Mouse (Mus musculus): ENCODE results near the gene Golga2. TPM values are rescaled to one million over a fixed set of nuclear protein-coding genes. Genes with fewer than 3 reads are reported as not detected.

Golga2 gene
- polyA plus RNA-seq, 1 experiment from 2014 or later, result 27.4 TPM

DNA sequence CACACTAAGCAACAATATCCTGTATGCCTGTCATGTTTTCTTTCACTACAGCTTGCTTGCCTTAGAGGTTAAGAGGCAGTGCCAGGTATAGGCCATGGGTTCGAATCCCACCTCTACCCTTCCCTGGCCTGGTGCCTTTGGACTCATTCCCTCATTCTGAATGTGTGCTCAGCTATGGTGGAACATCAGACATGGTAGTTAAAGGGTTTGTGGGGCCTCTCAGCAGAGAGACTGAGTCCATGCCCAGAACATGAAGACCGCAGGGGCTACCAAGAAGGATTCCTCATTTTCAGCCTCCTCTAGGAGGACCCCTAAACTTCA, 56.1 kb downstream of the Golga2 start:
- H3K4me2 ChIP-seq (ENCODE audit: low read depth, low read length), result no peak overlapping the region
- H3K4me1 ChIP-seq (ENCODE audit: control insufficient read depth, insufficient read depth, low read length), result no peaks in the 10 kb centered on the region
- WGBS, result 92% methylated on average over 2 of the region's 2 CpGs
- H3K9ac ChIP-seq (ENCODE audit: low read length), result no peak overlapping the region
- H3K9me3 ChIP-seq (replicated peaks; ENCODE audit: control insufficient read depth, low read length), result no peaks in the 10 kb centered on the region
- peaks cover 5% of the 10 kb centered on the region; the same call in 1 of the 2 replicates for H3K27me3 ChIP-seq (ENCODE audit: control insufficient read depth, insufficient read depth, low read length)
- no peaks in the 10 kb centered on the region for H3K36me3 ChIP-seq (ENCODE audit: control insufficient read depth, insufficient read depth)
- no peak overlapping the region for H3K27ac ChIP-seq (ENCODE audit: low read length)
- ATAC-seq (replicated peaks; ENCODE audit: extremely low read depth, insufficient read depth, low FRiP score), result no peak
- no peak overlapping the region for H3K4me3 ChIP-seq (ENCODE audit: low read length)

- Histone ChIP-seq H3K27me3 (ENCODE audit: control insufficient read depth, insufficient read depth, low read length) (peaks cover 5% of the 10 kb centered on the region; the same call in 1 of the 2 replicates), H3K9ac (ENCODE audit: low read length) (no peak overlapping the region), H3K27ac (ENCODE audit: low read length) (no peak overlapping the region), H3K4me3 (ENCODE audit: low read length) (no peak overlapping the region), H3K4me1 (ENCODE audit: control insufficient read depth, insufficient read depth, low read length) (no peaks in the 10 kb centered on the region), H3K4me2 (ENCODE audit: low read depth, low read length) (no peak overlapping the region), H3K36me3 (ENCODE audit: control insufficient read depth, insufficient read depth) (no peaks in the 10 kb centered on the region), H3K9me3 (replicated peaks; ENCODE audit: control insufficient read depth, low read length) (no peaks in the 10 kb centered on the region)
- ATAC-seq (replicated peaks; ENCODE audit: extremely low read depth, insufficient read depth, low FRiP score), result no peak
- WGBS, result 70% methylated on average over 10 of the region's 10 CpGs
Measured at GRCm38 (mm10) chr2:32344056-32344455, 56.9 kb downstream of the Golga2 start.

GRCm38 (mm10) chr2:32344598-32345321, 57.6 kb downstream of the Golga2 start:
- WGBS, result 71% methylated on average over 14 of the region's 14 CpGs
- Histone ChIP-seq H3K9me3 (replicated peaks; ENCODE audit: control insufficient read depth, low read length) (no peaks in the 10 kb centered on the region), H3K27ac (ENCODE audit: low read length) (no peak overlapping the region), H3K4me2 (ENCODE audit: low read depth, low read length) (no peak overlapping the region), H3K36me3 (ENCODE audit: control insufficient read depth, insufficient read depth) (no peaks in the 10 kb centered on the region), H3K9ac (ENCODE audit: low read length) (no peak overlapping the region), H3K4me1 (ENCODE audit: control insufficient read depth, insufficient read depth, low read length) (no peaks in the 10 kb centered on the region), H3K4me3 (ENCODE audit: low read length) (no peak overlapping the region), H3K27me3 (ENCODE audit: control insufficient read depth, insufficient read depth, low read length) (peaks cover 4% of the 10 kb centered on the region; the same call in 1 of the 2 replicates)
- no peak for ATAC-seq (replicated peaks; ENCODE audit: extremely low read depth, insufficient read depth, low FRiP score)

DNA sequence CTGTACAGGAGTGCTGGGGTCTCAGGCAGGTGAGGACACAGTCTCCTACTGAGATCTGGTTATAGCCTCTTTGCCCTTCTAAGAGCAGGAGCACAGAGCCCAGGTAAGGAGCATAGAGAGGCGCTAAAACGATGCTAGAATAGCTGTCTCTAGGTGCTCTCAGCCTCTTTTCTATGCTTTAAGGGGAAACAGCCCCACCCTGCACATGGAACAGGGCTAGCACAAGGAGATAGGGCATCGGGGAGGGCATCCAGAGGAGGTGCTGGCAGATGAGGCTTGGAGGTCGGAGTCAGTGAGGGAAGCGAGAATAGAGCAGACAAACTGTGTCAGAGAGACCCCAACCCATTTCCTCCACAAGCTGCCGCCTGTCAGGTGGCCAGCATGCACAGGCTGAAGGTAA, 59.8 kb downstream of the Golga2 start:
- Histone ChIP-seq H3K36me3 (ENCODE audit: control insufficient read depth, insufficient read depth) (no peaks in the 10 kb centered on the region), H3K27ac (ENCODE audit: low read length) (no peak overlapping the region), H3K4me1 (ENCODE audit: control insufficient read depth, insufficient read depth, low read length) (no peaks in the 10 kb centered on the region), H3K4me3 (ENCODE audit: low read length) (no peak overlapping the region), H3K4me2 (ENCODE audit: low read depth, low read length) (no peak overlapping the region), H3K27me3 (ENCODE audit: control insufficient read depth, insufficient read depth, low read length) (peaks cover 8% of the 10 kb centered on the region), H3K9ac (ENCODE audit: low read length) (no peak overlapping the region), H3K9me3 (replicated peaks; ENCODE audit: control insufficient read depth, low read length) (no peaks in the 10 kb centered on the region)
- 67% methylated on average over 6 of the region's 6 CpGs for WGBS
- ATAC-seq (replicated peaks; ENCODE audit: extremely low read depth, insufficient read depth, low FRiP score), result no peak

GRCm38 (mm10) chr2:32348311-32348710, 61.1 kb downstream of the Golga2 start:
- no peaks in the 10 kb centered on the region for H3K36me3 ChIP-seq (ENCODE audit: control insufficient read depth, insufficient read depth)
- H3K4me1 ChIP-seq (ENCODE audit: control insufficient read depth, insufficient read depth, low read length), result peaks cover 6% of the 10 kb centered on the region
- 76% methylated on average over 11 of the region's 11 CpGs for WGBS
- H3K9ac ChIP-seq (ENCODE audit: low read length), result no peak overlapping the region
- no peak overlapping the region for H3K4me2 ChIP-seq (ENCODE audit: low read depth, low read length)
- H3K27me3 ChIP-seq (ENCODE audit: control insufficient read depth, insufficient read depth, low read length), result peaks cover 8% of the 10 kb centered on the region
- H3K9me3 ChIP-seq (replicated peaks; ENCODE audit: control insufficient read depth, low read length), result no peaks in the 10 kb centered on the region
- no peak for ATAC-seq (replicated peaks; ENCODE audit: extremely low read depth, insufficient read depth, low FRiP score)
- H3K4me3 ChIP-seq (ENCODE audit: low read length), result no peak overlapping the region
- H3K27ac ChIP-seq (ENCODE audit: low read length), result no peak overlapping the region

- Histone ChIP-seq H3K4me3 (ENCODE audit: low read length) (no peak overlapping the region), H3K36me3 (ENCODE audit: control insufficient read depth, insufficient read depth) (no peaks in the 10 kb centered on the region), H3K9ac (ENCODE audit: low read length) (no peak overlapping the region), H3K4me1 (ENCODE audit: control insufficient read depth, insufficient read depth, low read length) (peaks cover 16% of the 10 kb centered on the region), H3K27me3 (ENCODE audit: control insufficient read depth, insufficient read depth, low read length) (peaks cover 8% of the 10 kb centered on the region), H3K9me3 (replicated peaks; ENCODE audit: control insufficient read depth, low read length) (no peaks in the 10 kb centered on the region), H3K27ac (ENCODE audit: low read length) (no peak overlapping the region), H3K4me2 (ENCODE audit: low read depth, low read length) (no peak overlapping the region)
- WGBS, result 47% methylated on average over 8 of the region's 8 CpGs
- ATAC-seq (replicated peaks; ENCODE audit: extremely low read depth, insufficient read depth, low FRiP score), result no peak
Measured at GRCm38 (mm10) chr2:32349625-32350255, 62.6 kb downstream of the Golga2 start.

DNA sequence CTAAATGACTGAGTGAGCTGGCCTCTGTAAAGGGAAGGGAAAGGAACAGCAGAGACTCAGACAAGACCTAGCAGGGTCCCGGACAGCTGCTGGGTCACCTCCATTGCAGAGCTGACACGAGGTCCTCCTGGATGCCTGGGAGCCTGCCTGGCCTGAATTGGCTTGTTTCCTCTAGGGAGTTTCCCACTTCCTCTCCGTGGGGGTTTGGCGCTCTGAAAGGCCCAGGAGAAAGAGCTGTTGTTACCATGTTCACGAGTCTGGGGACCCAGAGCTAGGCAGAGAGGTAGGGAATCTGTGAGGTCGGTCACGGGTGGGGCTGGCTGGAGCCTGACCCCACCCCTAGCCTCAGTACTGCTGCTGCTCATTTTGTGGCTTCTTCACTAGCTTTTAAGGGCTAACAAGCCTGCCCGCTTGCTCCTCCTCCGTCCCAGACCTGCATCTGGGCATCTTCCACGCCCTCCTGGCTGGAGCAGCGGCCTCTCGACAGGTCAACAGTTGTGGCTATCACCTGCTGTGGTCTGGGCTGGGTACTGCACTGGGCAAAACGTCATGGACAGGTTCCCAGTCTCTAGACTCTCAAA, 63.4 kb downstream of the Golga2 start:
- no peak overlapping the region for H3K27ac ChIP-seq (ENCODE audit: low read length)
- H3K4me3 ChIP-seq (ENCODE audit: low read length), result no peak overlapping the region
- no peak overlapping the region for H3K9ac ChIP-seq (ENCODE audit: low read length)
- ATAC-seq (replicated peaks; ENCODE audit: extremely low read depth, insufficient read depth, low FRiP score), result no peak
- no peak overlapping the region for H3K4me2 ChIP-seq (ENCODE audit: low read depth, low read length)
- H3K9me3 ChIP-seq (replicated peaks; ENCODE audit: control insufficient read depth, low read length), result no peaks in the 10 kb centered on the region
- peaks cover 18% of the 10 kb centered on the region for H3K4me1 ChIP-seq (ENCODE audit: control insufficient read depth, insufficient read depth, low read length)
- WGBS, result 47% methylated on average over 13 of the region's 13 CpGs
- H3K27me3 ChIP-seq (ENCODE audit: control insufficient read depth, insufficient read depth, low read length), result peaks cover 8% of the 10 kb centered on the region
- no peaks in the 10 kb centered on the region for H3K36me3 ChIP-seq (ENCODE audit: control insufficient read depth, insufficient read depth)

GRCm38 (mm10) chr2:32351471-32351961, 64.3 kb downstream of the Golga2 start:
- Histone ChIP-seq H3K9ac (ENCODE audit: low read length) (no peak overlapping the region), H3K36me3 (ENCODE audit: control insufficient read depth, insufficient read depth) (no peaks in the 10 kb centered on the region), H3K27me3 (ENCODE audit: control insufficient read depth, insufficient read depth, low read length) (peaks cover 8% of the 10 kb centered on the region), H3K9me3 (replicated peaks; ENCODE audit: control insufficient read depth, low read length) (no peaks in the 10 kb centered on the region), H3K4me2 (ENCODE audit: low read depth, low read length) (peak overlapping the region; percentile 98), H3K4me3 (ENCODE audit: low read length) (no peak overlapping the region; the same call in 1 of the 2 replicates), H3K4me1 (ENCODE audit: control insufficient read depth, insufficient read depth, low read length) (peaks cover 18% of the 10 kb centered on the region), H3K27ac (ENCODE audit: low read length) (no peak overlapping the region)
- 50% methylated on average over 9 of the region's 9 CpGs for WGBS
- ATAC-seq (replicated peaks; ENCODE audit: extremely low read depth, insufficient read depth, low FRiP score), result no peak
